Mouse (Mus musculus) kidney, embryonic 16.5 days (tissue): ENCODE measurements around the gene Hist2h3c1. TPM values are rescaled to one million over a fixed set of nuclear protein-coding genes. Genes with fewer than 3 reads are reported as not detected.

Experiments used
- ATAC-seq: fragments of 200-750 bp; cut with Nextera tagmentation; 2 replicates; pipeline ENCODE4 v1.8.0; 2017; ENCODE audit warnings: moderate TSS enrichment; ENCODE audit not compliant: low FRiP score, low TSS enrichment
- H3K27ac ChIP-seq: fragments of 300-500 bp; sonication (generic); 2 replicates; pipeline ENCODE4 v1.5.1; 2014; ENCODE audit warnings: low read length
- H3K27me3 ChIP-seq: fragments of 300-500 bp; sonication (generic); 2 replicates; pipeline ENCODE4 v1.6.1; 2014; ENCODE audit warnings: low read length, control low read depth, mixed read lengths; ENCODE audit not compliant: insufficient read depth
- H3K36me3 ChIP-seq: fragments of 300-500 bp; sonication (generic); 2 replicates; pipeline ENCODE4 v1.6.1; 2014; ENCODE audit warnings: low read length, control low read depth, mixed read lengths; ENCODE audit not compliant: insufficient read depth
- H3K4me1 ChIP-seq: fragments of 300-500 bp; sonication (generic); 2 replicates; pipeline ENCODE4 v1.6.1; 2014; ENCODE audit warnings: low read length, control low read depth, mixed read lengths; ENCODE audit not compliant: insufficient read depth
- H3K4me2 ChIP-seq: fragments of 300-500 bp; sonication (generic); replicated peaks from 2 replicates; pipeline ENCODE4 v1.6.1; 2014; ENCODE audit warnings: low read depth, low read length
- H3K4me3 ChIP-seq: fragments of 300-500 bp; sonication (generic); 2 replicates; pipeline ENCODE4 v1.5.1; 2014; ENCODE audit warnings: mild to moderate bottlenecking, low read length
- H3K9ac ChIP-seq: fragments of 300-500 bp; sonication (generic); replicated peaks from 2 replicates; pipeline ENCODE4 v1.6.1; 2014; ENCODE audit warnings: low read length
- H3K9me3 ChIP-seq: fragments of 300-500 bp; sonication (generic); 2 replicates; pipeline ENCODE4 v1.6.1; 2016; ENCODE audit warnings: low read length, control low read depth
- WGBS: fragments of 180-500 bp; shearing (Covaris S2); extraction: QIAGEN DNeasy Blood & Tissue Kit; methylation state at CpG from one replicate; pipeline ENCODE4 v1.1.7; 2014; 5-methylcytosine and 5-hydroxymethylcytosine counted together
- polyA plus RNA-seq: library from polyadenylated mRNA; unstranded; fragments of >200 nt; fragmentation: Nextera tagmentation; extraction: Ambion mirVana; gene quantifications from 2 replicates; pipeline ENCODE4 v1.2.1, GENCODE M21; 2015

Gene Hist2h3c1
- polyA plus RNA-seq, 1 experiment from 2014 or later: 1.1 TPM

DNA sequence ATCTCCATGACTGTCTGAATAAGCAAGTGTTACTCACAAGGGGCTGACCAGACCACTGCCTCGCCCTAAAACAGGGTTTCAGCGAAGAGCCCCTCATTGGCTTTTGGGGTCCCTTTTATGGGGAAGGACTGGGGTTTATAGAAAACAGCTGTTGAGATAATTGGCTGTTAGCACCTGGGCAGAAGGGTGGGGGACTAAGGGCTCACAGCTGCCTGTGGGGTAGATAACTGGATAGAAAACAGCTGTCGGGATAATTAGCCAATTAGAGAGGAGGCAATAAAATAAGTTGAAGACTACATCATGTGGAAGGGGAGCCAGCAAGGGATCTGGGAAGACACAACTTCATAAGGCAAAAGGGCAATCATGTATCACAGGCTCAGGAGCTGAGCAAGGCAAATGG, 4.4 kb downstream of the Hist2h3c1 start:
- Histone ChIP-seq H3K4me2 (no peak overlapping the region), H3K36me3 (no peaks in the 10 kb centered on the region), H3K9me3 (no peaks in the 10 kb centered on the region), H3K27me3 (no peaks in the 10 kb centered on the region), H3K4me1 (peaks cover 28% of the 10 kb centered on the region), H3K27ac (no peak overlapping the region), H3K9ac (no peak overlapping the region), H3K4me3 (no peak overlapping the region)
- WGBS: 46% methylated on average over 3 of the region's 3 CpGs
- no peak for ATAC-seq

DNA sequence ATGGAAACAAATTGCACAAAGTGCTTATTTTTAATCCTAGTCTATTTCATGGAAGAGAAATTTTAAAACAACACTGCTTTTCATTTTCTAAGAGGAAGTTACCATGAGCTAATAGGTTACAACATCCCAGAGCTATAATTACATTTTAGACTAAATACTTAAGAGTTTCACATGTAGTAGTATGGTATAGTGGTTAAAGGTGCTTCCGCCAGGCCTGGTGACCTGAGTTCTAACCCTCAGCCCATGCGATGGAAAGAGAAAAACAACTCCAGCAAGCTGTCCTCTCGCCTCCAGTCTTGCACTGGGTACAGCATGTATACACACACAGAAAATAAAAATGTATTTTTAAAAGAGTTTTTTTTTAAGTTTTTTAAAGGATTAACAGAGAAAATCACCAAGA, 5.3 kb downstream of the Hist2h3c1 start:
- no peaks in the 10 kb centered on the region for H3K9me3 ChIP-seq
- no peak overlapping the region for H3K9ac ChIP-seq
- H3K4me3 ChIP-seq: no peak overlapping the region
- H3K4me1 ChIP-seq: peaks cover 32% of the 10 kb centered on the region
- H3K4me2 ChIP-seq: no peak overlapping the region
- WGBS: 83% methylated on average over 3 of the region's 3 CpGs
- no peaks in the 10 kb centered on the region for H3K27me3 ChIP-seq
- H3K27ac ChIP-seq: no peak overlapping the region
- no peaks in the 10 kb centered on the region for H3K36me3 ChIP-seq
- ATAC-seq: no peak

DNA sequence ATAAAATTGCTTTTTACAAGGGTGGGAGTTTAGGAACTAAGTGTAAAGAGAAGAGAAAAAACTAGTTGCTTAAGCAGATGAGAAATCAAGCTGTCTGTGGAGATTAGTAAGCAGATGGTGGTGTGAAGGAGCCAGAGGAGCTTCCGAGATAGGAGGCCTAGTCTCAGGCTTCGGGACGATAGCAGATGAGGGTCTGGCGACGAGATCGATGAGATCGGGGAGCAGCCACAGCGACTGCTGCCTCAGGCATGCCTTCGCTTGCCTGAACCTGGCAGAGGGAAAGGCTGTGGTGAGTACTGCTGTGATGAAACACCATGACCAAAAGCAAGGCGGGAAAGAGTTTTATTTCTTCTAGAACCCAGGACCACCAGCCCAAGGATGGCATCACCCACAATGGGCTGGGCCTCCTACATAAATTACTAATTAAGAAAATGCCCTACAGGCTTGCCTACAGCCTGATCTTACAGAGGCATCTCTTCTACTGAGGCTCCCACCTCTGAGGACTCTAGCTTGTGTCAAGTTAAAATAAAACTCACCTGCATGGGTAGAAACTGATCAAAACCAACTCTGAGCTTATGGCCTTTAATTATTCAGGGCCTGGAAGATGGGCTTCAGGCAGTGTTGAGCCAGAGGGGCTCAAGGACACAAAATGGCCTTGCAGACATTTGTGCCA, 8.3 kb downstream of the Hist2h3c1 start:
- no peak for ATAC-seq
- 52% methylated on average over 10 of the region's 10 CpGs for WGBS
- H3K9ac ChIP-seq: no peak overlapping the region; the same call in 1 of the 2 replicates

DNA sequence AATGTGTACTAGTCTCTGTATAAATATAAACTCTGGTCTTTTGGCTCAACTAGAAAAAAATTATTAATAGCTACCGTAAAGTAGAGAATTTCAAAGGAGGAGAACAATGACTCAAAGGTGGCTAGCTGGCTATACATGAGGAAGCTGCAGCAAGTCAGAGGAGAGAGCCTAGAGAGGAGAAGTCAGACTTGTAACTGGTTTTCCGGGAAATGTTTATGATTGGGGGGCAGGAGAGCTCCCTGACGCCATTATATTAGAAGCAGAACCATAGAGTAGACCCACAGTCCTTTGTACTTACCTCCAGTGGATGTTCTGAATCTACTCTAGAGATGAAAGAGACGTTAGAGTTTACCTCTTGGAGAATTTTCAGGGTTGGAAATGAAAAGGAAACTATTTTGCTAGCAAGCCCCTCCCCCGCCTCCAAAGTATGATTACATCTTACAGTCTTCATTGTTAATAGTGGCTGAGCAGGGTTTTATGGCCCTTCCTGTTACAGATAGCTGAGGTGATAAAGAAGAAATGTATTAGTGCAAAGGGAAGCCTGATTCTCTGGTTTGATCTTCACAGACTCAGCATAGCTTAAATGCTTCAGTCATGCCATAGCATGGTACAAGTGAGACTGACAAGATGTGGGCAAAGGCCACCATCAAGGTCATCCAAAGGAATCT, 9.6 kb downstream of the Hist2h3c1 start:
- no peak for ATAC-seq
- Histone ChIP-seq H3K9ac (no peak overlapping the region), H3K27me3 (no peaks in the 10 kb centered on the region), H3K9me3 (no peaks in the 10 kb centered on the region), H3K4me1 (peaks cover 8% of the 10 kb centered on the region; the same call in 1 of the 2 replicates), H3K4me2 (0 out of 2 replicates have a peak overlapping the region, but pooled peaks have one; percentile 5), H3K27ac (no peak overlapping the region), H3K36me3 (no peaks in the 10 kb centered on the region), H3K4me3 (no peak overlapping the region)
- 66% methylated on average over 5 of the region's 5 CpGs for WGBS

More for the DNA sequence above, 8.3 kb downstream of the Hist2h3c1 start:
- H3K4me2 ChIP-seq: no peak overlapping the region
- H3K36me3 ChIP-seq: no peaks in the 10 kb centered on the region
- no peak overlapping the region for H3K27ac ChIP-seq
- no peaks in the 10 kb centered on the region for H3K27me3 ChIP-seq
- no peaks in the 10 kb centered on the region for H3K9me3 ChIP-seq
- H3K4me1 ChIP-seq: peaks cover 11% of the 10 kb centered on the region; the same call in 1 of the 2 replicates
- no peak overlapping the region for H3K4me3 ChIP-seq

DNA sequence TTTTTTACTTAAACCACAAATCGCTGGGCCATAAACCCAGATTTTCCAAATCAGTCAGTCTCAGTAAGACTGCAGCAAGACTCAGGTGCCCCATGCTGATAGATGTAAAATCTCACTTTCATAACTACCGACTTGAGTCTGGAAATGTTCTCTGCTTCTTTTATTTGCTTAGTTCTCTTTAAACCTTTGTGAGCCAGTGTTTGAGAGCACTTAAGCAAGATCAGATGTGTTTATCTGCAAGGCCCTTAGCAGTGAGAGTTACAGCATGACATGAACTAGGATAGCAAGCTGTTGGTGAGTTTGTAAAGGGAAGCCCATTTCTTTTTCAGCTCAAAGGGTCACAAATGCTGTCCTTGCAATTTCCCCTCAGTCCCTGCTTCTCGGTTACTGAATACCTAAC, 10.7 kb downstream of the Hist2h3c1 start:
- Histone ChIP-seq H3K9ac (no peak overlapping the region), H3K4me2 (no peak overlapping the region), H3K9me3 (no peaks in the 10 kb centered on the region), H3K27me3 (no peaks in the 10 kb centered on the region), H3K36me3 (no peaks in the 10 kb centered on the region), H3K4me1 (peaks cover 16% of the 10 kb centered on the region), H3K27ac (no peak overlapping the region), H3K4me3 (no peak overlapping the region)
- ATAC-seq: no peak
- WGBS: 74% methylated on average over 3 of the region's 3 CpGs

DNA sequence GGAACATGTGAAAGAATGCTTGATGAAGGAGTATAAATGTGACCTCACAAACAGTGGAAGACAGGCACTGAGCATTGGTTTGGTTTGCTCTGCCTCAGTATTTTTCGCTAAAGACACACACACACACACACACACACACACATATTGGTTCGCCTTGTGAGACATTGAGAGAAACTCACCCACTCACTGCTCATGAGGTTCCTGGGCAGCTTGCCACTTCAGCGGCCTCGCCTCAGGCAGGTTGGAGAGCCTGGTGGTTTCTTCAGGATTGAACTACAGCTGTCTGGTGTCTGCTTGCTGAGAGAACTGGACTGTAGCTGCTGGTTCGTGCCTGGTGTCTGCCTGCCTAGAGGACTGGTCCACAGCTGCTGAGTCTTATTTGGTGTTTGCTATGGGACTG, 13.7 kb downstream of the Hist2h3c1 start:
- Histone ChIP-seq H3K36me3 (no peaks in the 10 kb centered on the region), H3K4me3 (no peak overlapping the region), H3K9me3 (no peaks in the 10 kb centered on the region), H3K27me3 (no peaks in the 10 kb centered on the region), H3K9ac (no peak overlapping the region), H3K4me2 (no peak overlapping the region), H3K4me1 (peaks cover 25% of the 10 kb centered on the region), H3K27ac (no peak overlapping the region)
- ATAC-seq: no peak
- WGBS: 91% methylated on average over 5 of the region's 5 CpGs

DNA sequence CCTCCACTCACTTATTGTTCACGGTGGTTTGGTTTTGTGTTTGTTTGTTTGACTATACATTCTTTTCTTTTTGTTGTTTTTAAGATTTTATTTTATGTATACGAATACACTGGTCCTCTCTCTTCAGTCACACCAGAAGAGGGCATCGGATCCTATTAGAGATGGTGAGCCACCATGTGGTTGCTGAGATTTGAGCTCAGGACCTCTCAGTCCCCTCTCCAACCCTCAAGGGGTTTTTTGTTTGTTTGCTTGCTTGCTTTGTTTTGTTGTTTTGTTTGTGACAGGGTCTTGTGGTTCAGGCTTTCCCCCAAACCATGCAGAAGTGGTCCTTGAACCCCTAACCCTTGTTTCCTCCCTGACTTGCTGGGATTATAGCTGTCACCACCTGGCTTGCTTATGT, 15.1 kb downstream of the Hist2h3c1 start:
- peak overlapping the region; percentile 79 for H3K4me2 ChIP-seq
- H3K4me1 ChIP-seq: peaks cover 20% of the 10 kb centered on the region
- H3K27ac ChIP-seq: peak overlapping the region; percentile 99
- H3K9me3 ChIP-seq: no peaks in the 10 kb centered on the region
- H3K4me3 ChIP-seq: peak overlapping the region; percentile 55
- 60% methylated on average over 3 of the region's 3 CpGs for WGBS
- no peak for ATAC-seq
- no peaks in the 10 kb centered on the region for H3K36me3 ChIP-seq
- no peaks in the 10 kb centered on the region for H3K27me3 ChIP-seq
- peak overlapping the region; percentile 85 for H3K9ac ChIP-seq

DNA sequence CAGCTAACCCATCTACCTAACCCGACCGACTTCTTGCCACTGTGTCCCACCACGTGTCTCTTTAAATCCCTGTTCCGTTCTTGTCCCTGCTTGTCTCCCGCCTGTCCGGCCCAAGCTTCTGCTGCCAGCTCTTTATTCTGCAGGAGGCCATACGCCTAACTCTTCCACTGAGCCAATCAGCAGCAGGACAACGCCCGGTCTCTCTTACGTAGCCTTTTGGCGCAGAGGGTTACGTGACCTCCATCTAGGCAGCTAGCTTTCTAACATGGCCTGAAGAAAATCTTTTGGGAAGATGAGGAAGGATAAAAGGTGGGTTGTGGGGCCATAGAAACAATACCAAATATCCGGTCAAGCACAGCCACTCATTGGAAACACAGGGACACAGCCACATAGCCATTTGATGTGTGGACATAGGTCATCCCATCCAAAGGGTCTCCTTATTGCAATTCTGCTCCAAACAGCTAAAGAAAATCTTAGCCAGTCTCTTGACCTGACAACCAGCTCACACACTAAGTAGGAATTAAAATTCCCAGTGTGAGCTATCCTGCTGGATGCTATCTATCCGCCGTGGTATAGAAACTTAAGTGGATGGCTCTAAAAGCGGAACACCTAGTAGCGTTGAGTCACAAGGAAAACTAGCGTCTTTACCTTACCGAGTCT, 15.9 kb downstream of the Hist2h3c1 start:
- WGBS: under 1% methylated on average over 19 of the region's 19 CpGs
- Histone ChIP-seq H3K27me3 (no peaks in the 10 kb centered on the region), H3K27ac (peak overlapping the region; percentile 99), H3K4me3 (peak overlapping the region; percentile 55), H3K4me2 (peak overlapping the region; percentile 79), H3K9me3 (no peaks in the 10 kb centered on the region), H3K4me1 (peaks cover 23% of the 10 kb centered on the region), H3K36me3 (no peaks in the 10 kb centered on the region), H3K9ac (peak overlapping the region; percentile 85)
- peak; percentile 87 for ATAC-seq

DNA sequence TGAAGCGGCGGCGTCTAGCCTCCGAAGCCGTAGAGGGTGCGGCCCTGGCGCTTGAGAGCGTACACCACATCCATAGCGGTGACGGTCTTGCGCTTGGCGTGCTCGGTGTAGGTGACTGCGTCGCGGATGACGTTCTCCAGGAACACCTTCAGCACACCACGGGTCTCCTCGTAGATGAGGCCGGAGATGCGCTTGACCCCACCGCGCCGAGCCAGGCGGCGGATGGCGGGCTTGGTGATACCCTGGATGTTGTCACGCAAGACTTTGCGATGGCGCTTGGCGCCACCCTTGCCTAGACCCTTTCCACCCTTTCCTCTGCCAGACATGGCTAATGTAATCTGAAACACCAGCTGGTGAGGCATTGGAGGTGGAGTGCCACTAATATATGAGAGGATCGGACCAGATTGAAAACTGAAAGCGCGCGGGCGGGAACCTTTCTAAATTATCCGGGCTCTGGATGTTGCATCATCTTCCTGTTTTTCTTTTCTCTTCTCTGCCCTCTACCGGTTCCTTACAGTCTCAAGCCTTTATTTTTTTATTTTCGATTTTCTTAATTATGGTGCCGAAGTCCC, 16.6 kb downstream of the Hist2h3c1 start, which contains the start of gene Hist2h4:
TSS of gene Hist2h4 (minus strand) at position 333 of the 572 bp plus-strand sequence.
- Histone ChIP-seq H3K4me3 (peak within 1 kb of the TSS; percentile 55), H3K9me3 (no peaks in the 10 kb centered on the region), H3K36me3 (no peaks in the 10 kb centered on the region), H3K4me2 (peak within 1 kb of the TSS; percentile 79), H3K27me3 (no peaks in the 10 kb centered on the region), H3K27ac (peak within 1 kb of the TSS; percentile 99), H3K9ac (peak within 1 kb of the TSS; percentile 85), H3K4me1 (peaks cover 30% of the 10 kb centered on the region)
- WGBS: under 1% methylated on average over 40 of the region's 40 CpGs
- ATAC-seq: peak; percentile 90
